Mouse (Mus musculus) hematopoietic stem cell, adult 5-6 weeks (primary cell): ENCODE results near the gene Prr18. TPM values are rescaled to one million over a fixed set of nuclear protein-coding genes. Genes with fewer than 3 reads are reported as not detected.
"Not testable (repeated sequence)": the region's sequence is repeated elsewhere in the genome, so short reads cannot be mapped to it uniquely, and the experiment has no call there.

ENCODE experiments used
- ATAC-seq, 2 experiments: fragments of 125-278 bp in 1 of 2; replicated peaks in 1 of 2; 2 replicates each; pipeline ENCODE4 v1.8.0; 2016 to 2017; ENCODE audit warnings: inconsistent platforms in 2 of 2, mild to moderate bottlenecking in 2 of 2, moderate number of reproducible peaks in 2 of 2, low read depth in 1 of 2, moderate TSS enrichment in 1 of 2; ENCODE audit not compliant: low FRiP score in 2 of 2, poor library complexity in 2 of 2, severe bottlenecking in 2 of 2, insufficient read depth in 1 of 2, low TSS enrichment in 1 of 2
- total RNA-seq: library from RNA; stranded (forward); fragments of 172-1452, 232-1000 nt; gene quantifications from 2 replicates; pipeline ENCODE4 v1.2.3, GENCODE M21; 2017

Gene Prr18
- total RNA-seq, result not detected in 2 replicates

DNA sequence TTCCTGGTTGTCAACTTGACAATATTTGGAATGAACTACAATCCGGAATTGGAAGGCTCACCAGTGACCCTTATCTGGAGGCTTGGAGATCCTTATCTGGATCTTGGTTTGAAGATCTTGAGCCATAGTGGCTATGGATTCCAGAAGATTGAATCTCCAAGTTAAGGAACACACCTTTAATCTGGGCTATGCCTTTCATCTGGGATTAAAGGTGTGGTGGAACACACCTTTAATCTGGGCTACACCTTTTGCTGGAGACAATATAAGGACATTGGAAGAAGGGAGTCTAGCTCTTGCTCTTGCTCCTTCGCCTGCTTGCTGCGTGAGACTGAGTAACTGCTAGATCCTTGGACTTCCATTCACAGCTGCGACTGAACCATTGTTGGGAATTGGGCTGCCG, at the start of gene Prr18:
Gene Prr18, plus strand, starts transcription at position 301 of the 400 bp plus-strand sequence.
- ATAC-seq, result not testable (repeated sequence)

DNA sequence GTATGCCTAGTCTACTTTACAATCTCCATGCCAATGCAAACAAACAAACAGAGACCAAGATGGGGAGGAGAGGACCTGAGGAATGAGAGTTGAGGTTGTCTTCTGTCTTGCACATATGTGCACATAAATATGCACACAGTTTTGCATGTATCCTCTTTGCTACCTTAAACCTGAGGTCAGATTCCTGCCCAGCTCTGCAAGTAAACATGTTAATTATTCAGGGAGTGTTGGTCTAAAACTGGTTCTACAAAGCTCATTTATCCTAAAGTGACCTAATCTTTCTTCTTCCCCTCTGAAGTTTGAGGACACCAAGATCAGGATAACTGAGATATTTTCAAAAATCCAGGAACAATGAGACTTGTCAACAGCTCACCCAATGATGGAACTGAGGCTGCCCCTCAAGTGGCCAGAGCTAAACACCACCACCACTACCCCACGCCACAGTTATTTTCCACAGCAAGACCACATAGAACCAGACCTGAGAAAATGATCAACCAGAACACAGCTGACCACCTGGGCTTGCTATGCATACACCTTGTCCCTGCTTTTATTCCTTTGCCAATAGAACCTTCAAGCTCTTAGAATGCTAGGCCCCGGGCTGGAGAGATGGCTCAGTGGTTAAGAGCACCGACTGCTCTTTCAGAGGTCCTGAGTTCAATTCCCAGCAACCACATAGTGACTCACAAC, 47.1 kb upstream of the Prr18 start:
- ATAC-seq, result no peak

- ATAC-seq, result no peak
Measured at GRCm38 (mm10) chr17:8290736-8291135, 46.5 kb upstream of the Prr18 start.

DNA sequence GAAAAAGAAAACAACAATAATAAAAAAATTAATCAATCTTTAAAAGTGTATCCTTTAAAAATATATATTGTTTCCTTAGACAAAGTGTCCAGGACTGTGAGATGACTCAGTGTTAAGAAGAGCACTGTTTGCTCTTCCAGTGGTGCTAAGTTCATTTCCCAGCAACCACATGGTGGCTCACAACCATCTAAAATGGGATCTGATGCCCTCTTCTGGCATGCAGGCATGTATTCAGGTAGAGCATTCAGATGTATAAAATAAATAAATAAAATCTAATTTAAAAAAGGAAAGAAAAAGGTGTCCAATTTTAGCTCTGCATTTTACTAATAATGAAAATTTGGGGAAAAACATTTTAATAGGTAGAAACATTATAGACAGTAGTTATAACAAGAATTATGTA, 41.4 kb upstream of the Prr18 start:
- ATAC-seq, result no peak

- no peak for ATAC-seq
Measured at GRCm38 (mm10) chr17:8296313-8296844, 40.9 kb upstream of the Prr18 start.

DNA sequence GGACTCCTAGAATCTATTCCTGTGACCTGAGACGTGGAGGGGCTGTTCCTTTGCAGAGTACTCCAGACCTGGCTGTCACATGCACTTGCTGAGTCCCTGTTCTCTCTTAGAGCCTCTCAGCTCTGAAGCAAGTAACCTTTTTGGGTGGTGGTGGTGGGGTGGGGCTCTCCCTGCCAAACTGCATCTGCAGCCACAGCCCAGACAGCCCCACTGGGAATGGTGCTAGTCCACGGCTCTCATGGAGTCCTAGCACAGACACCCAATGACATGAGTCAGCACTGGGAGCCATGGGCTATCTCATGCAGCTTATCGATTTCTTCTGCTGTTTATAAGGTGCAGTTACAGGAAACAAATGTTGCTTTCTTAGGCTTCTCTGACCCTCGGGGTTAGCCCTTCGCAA, 39.5 kb upstream of the Prr18 start:
- ATAC-seq, result no peak

DNA sequence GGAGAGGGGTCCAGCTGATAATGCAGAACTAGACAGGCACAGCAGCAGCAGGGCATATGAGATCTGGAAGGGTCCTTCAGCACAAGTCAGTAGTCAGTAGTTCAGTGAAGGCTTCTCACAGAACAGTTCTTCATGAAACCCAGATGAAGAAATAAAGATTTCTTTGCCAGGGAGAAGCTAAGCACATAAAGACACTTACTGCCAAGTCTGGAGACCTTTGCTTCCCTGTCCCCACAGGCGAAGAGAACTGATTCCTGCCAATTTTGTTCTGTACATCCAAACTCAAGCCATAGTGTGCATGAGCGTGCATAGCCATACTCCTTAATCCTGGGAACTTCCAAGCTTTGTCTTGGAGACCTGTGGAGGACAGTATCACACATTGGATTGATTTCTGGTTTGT, 39.0 kb upstream of the Prr18 start:
- no peak for ATAC-seq

GRCm38 (mm10) chr17:8299524-8299923, 37.7 kb upstream of the Prr18 start:
- ATAC-seq, result no peak; a peak in 2 of 4 replicates

GRCm38 (mm10) chr17:8301515-8301914, 35.7 kb upstream of the Prr18 start:
- ATAC-seq, result no peak

GRCm38 (mm10) chr17:8302772-8303438, 34.4 kb upstream of the Prr18 start:
- no peak for ATAC-seq

DNA sequence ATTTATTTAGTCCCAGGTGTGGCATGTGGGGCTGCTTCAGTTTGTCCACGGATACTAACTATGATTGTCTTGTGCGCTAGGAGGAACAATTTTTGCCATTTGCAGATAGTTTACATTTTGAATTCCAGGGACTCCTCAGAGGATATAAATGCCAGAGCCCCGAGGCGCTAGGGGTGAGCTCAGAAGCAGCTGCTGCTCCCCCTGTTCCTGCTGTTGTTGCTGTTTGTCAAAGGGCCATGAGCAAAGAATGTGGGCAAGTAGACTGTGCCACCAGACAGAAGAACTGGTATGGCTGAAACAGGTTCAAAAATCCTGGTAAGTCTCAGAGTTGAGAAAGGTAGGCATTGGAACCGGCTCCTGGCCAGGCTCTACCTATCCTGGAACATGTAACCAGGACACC, 33.6 kb upstream of the Prr18 start:
- ATAC-seq, result no peak

- ATAC-seq, result 0 out of 4 replicates have a peak, but pooled peaks of 1 of the 2 experiments have one; percentile 40
Measured at GRCm38 (mm10) chr17:8305801-8306200, 31.5 kb upstream of the Prr18 start.

GRCm38 (mm10) chr17:8310838-8311614, 26.2 kb upstream of the Prr18 start, which contains the start of gene Sft2d1:
TSS of gene Sft2d1 (plus strand) at chr17:8311102.
- peak; percentile 84 to 93 for ATAC-seq

- ATAC-seq, result no peak
Measured at GRCm38 (mm10) chr17:8311751-8312150, 25.5 kb upstream of the Prr18 start.

DNA sequence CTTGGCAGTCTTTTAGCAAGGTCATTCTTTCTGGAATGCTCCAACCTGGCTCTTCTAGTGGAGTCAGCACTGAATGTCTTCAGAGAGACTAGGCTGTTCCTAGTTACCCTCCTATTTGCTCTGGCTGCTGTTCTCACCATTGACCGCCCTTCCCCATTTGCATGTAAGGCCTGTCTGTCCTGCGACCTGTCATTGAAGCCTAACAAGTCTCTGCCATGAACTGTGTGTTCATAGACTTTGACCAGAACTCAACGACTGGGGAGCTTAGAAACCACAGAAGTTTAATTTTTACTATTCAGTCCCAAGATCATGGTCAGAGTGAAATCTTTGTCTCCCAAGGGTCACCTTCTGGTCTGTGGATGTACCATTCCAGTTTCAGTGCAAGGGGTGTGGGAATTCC, 23.3 kb upstream of the Prr18 start:
- no peak for ATAC-seq

GRCm38 (mm10) chr17:8316251-8316650, 21.0 kb upstream of the Prr18 start:
- peak in 1 of 2 experiments; percentile 49; a peak in 3 of 4 replicates for ATAC-seq

- not testable (repeated sequence) for ATAC-seq
Measured at GRCm38 (mm10) chr17:8326877-8327276, 10.4 kb upstream of the Prr18 start.
